Mouse (Mus musculus) gastrocnemius, postnatal 36 days (tissue): ENCODE measurements around the gene Snph. TPM values are rescaled to one million over a fixed set of nuclear protein-coding genes. Genes with fewer than 3 reads are reported as not detected.
"Not testable (repeated sequence)": the region's sequence is repeated elsewhere in the genome, so short reads cannot be mapped to it uniquely, and the experiment has no call there.

Experiments
- DNase-seq, 2 experiments: peaks; one replicate each; pipeline ENCODE4 v3.0.0; 2022
- intact Hi-C: fragments of 180-260 bp; cut with DNase I; formaldehyde crosslinking; loops from one replicate; pipeline ENCODE4 v1.15.1; 2025
- long read RNA-seq, 2 experiments: library from polyadenylated mRNA; stranded (forward); transcript quantifications; one replicate each; pipeline ENCODE4 v2.0.0; 2021
- total RNA-seq, 2 experiments: library from RNA; stranded (reverse); gene quantifications; 2 replicates each; pipeline ENCODE4 v1.2.3; 2021

Gene Snph
- 10 to 100 TPM; 25.7 to 33.6 TPM for total RNA-seq
- long read RNA-seq, experiment 1, partial matches to known transcripts = 0 of 11 reads
- long read RNA-seq, experiment 1, other reads (novel, unspliced or antisense) = 11 of 11 reads
- long read RNA-seq, experiment 2, partial matches to known transcripts = 1 of 17 reads
- long read RNA-seq, experiment 2, other reads (novel, unspliced or antisense) = 16 of 17 reads

DNA sequence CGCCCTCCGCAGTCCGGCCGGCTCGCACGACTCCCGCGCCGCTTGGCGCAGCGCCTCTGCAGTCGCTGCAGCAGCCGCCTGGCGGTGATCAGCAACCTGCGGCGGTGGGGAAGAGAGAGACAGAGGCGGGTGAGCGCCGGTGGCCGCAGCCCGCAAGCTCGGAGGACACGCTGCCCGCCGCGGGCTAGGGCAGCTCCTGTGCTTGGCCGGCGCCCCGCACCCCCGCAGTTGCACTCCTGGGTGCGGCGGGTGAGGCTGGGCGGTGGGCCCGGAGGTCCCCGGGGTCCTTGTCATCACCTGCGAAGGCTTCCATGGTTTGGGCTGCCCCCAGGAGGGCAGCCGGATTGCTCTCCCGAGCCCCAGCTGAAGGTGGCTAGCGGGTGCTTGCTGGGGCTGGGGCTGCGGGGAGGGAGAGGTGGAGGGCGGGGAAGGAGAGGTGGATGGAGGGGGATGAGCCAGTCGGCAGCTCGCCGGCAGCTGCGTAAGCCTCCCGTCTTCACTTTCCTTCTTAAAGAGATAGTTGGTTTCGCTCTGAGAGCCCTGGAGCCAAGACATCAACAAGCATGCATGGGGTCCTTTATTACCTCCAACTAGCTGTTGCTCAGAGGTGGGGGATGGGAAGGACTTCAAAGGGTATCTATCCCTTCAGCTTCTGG is at the start of gene Snph:
Gene Snph (minus strand): TSS at position 435 of the 656 bp plus-strand sequence.
- peak; percentile 38 to 47 for DNase-seq
- intact Hi-C loops = no loop called here

DNA sequence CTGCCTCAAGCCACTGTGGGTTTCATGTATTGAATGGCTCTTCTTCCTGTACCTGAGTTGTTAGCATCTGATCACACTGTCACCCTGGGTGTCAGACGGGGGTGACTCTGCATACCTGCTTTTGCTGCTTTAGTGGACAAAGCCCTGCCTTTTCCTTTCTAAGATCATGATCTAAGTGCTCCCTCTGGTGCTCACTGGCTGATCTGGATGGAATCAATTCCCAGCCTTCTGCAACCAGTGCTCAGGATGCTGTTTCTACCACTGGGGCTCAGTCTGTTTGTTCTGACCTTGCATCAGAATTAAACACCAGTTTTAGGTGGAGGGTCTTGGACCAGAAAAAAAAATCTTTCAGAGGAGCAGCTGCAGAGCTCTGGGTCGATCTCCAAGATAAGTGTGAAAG is 43.8 kb upstream of the Snph start:
- DNase-seq = no peak
- intact Hi-C loops = loop anchor here (10.0 kb wide), 1 partner anchor 181 kb away; the partner anchor contains the start of gene Nsfl1c

DNA sequence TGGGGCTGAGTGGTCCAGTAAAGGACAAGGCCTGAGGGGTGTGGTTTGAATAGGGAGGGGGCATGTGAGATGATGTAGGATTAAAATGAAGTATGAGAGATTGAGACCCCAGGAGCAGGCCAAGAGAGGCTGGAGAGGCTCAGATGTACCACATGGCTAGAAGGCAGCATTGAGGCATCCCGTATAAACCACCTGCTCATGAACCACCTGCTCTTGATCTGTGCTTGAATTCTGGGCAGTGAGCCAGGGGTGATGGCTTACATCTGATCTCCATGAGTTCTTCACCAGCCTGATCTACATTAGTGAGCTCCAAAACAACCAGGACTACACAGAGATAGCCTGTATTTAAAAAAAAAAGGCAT is 38.6 kb upstream of the Snph start:
- no peak for DNase-seq
- intact Hi-C loops = loop anchor here (10.0 kb wide), 1 partner anchor 176 kb away; the partner anchor contains the start of gene Nsfl1c

DNA sequence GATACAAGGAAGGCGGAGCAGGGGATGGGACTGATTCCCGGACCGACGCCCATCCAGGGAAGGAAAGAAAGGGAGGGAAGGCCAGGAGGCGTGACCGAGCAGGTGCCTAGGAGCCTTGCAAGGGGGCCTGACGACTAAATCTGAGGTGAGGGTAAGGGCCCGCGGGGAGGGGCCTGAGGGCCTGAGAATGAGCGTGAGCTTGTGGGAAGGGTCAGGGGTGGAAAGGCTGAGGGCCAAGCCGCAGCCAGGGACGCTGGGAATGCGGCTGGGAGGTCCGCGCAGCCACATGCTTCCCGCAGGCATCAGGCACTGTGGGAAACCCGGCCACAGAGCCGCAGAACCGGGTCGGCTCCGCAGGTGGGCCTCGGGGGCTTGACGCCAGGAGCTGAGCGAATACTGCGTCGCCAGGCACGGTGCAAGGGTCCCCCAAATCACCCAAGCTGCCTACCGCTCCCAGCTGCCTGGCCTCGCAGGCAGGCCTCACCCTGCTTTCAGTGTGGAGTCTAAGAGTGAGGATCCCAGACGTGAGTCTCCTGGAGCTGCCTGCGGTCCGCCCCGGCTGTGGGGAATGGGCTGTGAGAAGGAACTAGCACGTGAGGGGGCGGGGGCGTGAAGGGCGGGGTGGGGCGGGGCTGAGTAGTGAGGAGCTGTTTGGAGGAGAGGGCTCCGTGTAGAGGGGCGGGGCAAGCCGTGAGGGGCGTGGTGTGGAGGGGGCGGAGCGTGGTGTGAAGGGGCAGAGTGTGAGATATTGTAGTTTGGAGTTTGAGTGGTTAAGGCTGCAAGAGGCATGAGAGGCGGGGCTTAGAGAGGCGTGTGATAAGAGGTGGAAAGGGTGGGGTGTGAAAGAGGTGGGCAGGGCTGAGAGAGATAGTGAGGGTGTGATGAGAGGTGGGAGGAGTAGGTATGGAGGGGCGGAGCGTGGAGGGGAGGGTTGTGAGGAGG is 37.9 kb upstream of the Snph start:
- intact Hi-C loops = loop anchor here (10.0 kb wide), 1 partner anchor 175 kb away; the partner anchor contains the start of gene Nsfl1c
- no peak for DNase-seq

DNA sequence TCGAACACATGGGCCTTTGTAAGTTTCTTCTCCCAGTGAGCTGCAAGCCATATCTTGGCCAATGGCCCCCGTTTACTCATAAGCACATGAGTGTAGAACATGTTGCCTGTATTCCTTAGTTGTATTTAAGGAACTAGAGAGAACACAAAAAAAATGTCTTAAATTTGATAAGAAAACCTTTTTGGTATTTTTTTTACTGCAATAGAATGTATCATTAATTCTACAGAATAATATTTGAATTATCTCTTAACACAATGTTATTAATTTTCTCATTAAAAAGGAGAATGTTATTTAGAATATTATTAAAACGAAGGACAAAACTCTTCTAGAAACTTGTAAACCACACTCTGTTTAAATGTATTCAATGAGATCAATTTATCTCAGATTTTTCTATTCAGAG is 36.0 kb upstream of the Snph start, which contains the start of gene Rad21l:
Gene Rad21l (minus strand): TSS at position 101 of the 400 bp plus-strand sequence.
- intact Hi-C loops = no loop called here
- DNase-seq = no peak

DNA sequence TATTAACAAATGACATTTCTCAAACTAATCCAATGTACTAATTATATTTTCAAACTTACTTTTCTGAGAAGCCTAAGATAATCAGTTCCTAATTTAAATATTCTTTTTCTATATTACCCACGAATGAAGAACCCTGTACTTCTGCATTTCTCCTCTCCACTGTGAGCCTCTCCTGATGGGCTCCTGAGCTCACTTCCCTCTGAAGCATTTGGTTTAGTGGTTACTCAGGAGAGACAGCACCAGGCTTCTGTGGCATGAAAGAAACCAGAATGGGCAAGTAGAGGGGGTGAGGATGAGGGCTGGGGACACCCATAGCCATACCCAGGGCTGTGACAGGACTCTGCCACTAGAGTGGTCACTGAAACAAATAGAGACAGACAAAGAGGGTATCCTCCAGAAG is 19.7 kb upstream of the Snph start:
- no peak for DNase-seq
- intact Hi-C loops = no loop called here

DNA sequence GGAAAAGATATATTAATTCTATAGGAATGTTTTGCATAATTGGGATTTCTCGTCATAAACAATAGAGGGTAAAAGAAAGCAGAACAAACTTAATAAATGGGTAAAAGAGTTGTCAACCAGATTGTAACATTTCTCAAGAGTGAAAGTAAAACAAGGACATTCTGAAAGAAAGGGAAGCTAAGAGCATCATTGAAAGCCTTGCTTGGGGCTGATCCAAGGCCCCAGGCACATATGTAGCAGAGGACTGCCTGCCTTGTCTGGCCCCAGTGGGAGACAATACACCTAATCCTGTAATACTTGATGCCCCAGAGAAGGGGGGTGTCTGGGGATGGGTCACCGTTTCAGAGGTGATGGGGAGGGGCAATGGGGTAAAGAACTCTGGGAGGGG is 3.6 kb upstream of the Snph start:
- intact Hi-C loops = no loop called here
- DNase-seq = no peak

DNA sequence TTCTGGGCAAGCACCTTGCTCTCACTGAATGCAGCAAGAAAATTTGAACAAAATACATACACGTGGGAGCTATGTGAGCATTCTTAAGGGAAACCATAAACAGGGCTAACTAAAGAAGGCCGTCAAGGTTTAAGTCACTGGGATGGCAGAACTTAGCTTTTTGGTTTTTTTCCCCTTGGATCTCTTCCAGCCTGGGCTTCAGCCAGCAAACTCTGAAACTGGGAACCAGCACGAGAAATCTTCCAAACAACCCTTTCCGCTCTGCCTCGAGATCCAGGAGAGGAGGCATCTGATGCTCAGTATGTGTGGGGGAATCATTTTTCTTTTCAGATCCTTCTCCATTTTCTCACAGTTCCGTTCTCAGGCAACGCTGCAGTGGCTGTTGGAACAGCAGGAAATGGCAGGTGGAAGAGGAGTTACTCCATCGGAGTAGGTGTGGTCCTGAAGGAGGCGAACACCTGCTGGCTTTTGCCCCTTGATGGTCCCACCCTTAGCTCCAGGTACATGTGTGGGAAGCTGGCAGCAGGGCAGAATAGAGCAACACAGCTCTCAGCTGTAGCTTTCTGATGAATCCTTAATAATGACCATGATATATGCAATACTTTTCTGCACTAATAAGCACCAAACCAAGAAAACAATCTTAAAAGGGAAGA is 3.1 kb upstream of the Snph start:
- intact Hi-C loops = no loop called here
- DNase-seq = no peak

DNA sequence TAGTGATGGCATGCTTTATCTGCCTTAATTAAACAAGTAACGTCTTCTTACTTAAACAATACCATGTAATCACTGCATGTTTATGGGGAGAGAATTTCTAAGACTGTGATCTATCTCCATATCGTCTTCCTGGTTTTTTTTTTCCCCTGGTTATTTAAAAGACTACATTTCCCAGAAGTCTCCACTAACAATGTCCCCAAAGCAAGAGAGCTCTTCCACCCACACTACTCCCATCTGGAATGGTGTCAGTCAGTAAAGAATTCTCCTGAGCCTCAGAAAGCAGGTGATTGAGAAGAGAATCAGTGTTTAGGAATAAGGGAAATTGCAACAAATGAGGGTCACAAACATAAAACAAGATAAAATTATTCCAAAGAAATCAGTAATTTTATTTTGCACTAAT is 2.5 kb upstream of the Snph start:
- intact Hi-C loops = no loop called here

DNA sequence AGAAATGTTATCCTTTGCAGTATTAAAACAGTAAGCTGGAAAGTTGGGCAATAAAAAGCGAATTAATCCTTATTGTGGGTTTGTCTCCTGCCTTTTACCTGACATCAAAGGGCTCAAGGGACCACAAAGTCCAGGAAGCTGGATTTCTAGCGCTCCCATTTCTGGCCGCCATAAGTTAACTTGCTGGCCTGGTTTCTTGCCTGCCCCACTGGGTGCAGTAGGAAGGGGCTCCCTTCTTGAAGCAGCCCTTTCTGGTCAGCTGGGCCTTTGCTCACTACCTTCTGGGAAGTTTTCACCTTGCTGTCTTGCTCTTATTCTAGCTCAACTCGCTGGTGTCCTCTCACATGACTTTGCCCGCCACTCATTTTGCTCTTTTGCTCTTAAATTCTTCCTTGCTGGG is 589 bp upstream of the Snph start:
- no peak for DNase-seq
- intact Hi-C loops = no loop called here

More for the DNA sequence above, 2.5 kb upstream of the Snph start:
- no peak for DNase-seq

DNA sequence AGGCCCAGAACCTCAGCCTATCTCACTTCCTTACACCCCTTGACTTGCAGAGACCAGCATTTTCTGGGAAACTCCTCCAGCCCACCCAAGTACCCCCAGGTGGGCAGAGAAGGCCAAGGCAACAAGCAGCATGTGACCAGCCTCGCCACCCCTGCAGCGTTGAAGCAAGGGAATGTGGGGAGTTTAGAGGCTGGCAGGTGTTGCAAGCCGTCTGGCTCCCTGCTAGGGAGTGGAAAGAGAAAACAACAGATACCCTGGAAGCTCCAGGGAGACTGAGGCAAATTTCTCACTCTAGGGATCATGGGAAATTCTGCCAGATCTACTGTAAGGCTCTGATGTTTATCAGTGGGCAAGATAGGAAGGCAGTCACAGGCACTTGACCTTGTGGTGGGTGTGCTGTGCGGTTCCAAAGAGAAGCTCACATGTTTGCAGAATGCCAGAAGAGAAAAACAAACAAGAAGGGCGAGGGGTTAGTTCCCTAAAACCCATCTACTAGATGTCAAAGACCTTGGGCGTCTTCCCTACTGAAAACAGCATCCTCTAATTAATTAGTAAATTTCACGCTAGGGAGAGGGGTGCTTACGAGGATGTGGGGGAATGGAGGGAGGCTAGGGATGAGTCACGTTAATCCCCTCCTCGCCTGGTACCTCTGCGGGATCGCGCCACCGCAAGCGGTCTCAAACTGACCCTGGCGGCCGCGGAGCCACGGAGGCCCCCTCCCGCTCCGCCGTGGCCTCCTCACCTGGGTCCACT is 811 bp downstream of the Snph start:
- intact Hi-C loops = no loop called here
- DNase-seq = no peak

DNA sequence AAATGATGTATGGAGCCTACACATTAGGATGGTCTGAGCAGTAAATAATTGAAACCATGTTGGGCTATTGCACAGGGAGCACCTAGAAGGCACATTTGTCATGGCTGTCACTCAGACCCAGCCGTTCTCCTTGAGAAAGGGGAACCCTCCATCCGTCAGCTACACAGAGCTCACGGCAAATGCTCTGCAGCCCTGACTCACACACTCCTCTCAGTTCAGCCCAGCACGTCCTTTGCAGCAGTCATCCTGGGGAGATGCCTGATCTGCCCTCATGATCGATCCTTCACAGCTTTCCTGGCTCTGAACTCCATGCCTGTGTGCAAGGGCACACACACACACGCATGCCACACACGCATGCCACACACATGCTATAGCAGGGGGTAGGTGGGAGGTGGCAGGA is 3.1 kb downstream of the Snph start:
- no peak for DNase-seq
- intact Hi-C loops = no loop called here

DNA sequence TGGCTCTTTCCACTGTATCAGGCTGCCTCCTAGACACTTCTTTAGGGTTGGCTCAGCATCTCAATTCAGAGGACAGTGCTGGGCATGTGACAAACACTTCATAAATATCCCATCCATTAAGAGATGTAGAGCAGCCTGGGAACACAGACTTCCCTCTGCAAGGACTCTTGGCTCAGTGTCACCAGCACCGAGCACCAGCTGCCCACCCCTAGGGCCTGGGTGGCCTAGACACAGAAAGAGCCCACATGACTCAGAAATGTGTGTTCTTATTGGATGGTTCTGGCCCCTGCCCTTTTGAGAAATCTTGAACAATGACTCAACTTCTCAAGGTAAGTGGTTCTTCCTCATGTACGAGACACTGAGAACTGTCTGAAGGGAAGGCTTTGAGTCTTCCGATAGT is 4.4 kb downstream of the Snph start:
- intact Hi-C loops = no loop called here
- no peak for DNase-seq

DNA sequence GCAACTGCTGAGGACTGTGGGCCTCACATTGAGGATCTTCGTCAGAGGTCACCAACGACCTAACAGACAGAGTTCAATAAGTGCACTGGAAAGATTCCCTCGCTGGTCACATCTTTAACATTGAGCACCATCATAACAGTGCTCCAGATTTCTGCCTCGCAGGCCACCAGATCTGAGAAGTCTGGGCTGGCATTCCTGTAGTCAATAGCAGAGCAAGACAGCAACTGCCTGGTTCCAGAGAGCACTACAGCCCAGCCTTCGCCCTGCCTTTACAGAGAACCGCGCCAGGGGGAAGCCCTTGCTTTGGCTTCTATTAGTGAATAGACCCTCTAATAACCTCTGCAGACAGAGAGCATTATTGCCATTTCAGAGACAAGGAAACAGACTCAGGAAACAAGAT is 6.1 kb downstream of the Snph start:
- no peak for DNase-seq
- intact Hi-C loops = no loop called here

DNA sequence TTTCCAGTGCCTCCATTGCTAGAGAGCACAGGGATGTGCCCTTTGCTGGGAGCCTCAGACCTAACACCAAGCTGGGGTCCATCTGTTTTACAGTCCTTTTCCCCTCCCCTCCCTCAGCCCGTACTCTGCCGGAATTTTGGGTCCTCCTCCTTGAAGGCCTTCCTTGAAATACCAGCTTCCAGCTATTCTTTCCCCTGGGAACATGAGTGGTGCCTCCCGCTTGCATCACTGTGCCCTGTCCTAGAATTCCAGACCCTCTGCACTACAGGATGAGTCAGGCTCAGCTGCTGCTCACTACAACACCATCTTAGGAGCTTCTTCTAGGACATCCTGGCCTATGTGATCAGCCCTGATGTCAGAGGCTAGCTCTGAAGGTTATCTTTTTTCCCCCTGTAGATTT is 8.6 kb downstream of the Snph start:
- DNase-seq = no peak
- intact Hi-C loops = no loop called here

DNA sequence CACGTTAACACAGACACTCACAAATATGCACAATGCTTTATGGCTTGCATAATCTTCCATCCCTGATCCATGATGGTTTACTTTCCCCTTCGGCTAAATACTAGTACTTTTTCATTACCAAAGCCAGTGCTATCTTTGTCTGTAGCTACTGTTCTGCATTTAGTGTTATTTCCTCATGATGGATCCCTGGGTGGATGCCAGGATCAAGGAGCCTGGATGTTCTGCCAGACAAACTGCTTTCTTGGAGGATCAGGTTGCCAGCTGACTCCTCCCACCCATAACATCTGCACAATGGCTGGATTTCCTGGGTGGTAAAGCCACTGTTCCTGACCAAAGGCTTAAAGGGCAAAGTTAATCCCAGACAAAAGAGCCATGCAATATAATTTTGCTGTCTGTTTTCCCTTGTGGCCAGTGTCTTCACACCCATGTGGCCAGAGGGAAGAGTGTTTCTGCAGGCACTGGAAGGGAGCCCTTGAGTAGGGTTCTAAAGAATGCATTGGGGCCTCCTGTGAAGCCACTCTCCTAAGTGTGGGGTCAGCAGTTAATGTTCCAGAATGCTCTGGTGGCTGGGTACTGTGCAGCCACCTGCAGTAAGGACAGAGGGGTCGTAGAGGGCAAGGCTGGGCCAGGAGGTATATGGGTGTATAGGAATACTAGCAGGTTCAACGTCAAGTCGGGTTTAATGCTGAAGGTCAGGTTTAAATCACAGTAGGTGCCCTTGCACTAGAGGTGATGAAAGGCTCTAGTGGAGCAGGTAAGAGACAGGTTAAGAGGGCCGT is 15.7 kb downstream of the Snph start:
- intact Hi-C loops = loop anchor here (5.0 kb wide), 1 partner anchor 39 kb away; no protein-coding TSS in a partner anchor
- DNase-seq = no peak

DNA sequence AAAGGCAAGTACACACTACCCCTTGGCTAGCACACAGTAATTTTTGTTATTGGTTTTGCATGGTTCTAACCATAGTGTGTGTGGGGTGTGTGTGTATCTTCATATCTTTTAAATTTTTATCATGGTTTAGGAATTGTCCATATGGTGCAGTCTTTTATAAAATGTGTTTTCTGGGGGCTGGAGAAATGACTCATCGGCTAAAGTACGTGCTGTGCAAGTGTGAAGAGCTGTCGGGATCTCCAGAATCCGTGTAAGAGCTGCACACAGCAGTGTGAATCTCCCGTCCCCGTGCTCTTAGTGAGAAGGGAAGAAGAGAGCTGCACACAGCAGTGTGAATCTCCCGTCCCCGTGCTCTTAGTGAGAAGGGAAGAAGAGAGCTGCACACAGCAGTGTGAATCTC is 16.6 kb downstream of the Snph start:
- intact Hi-C loops = loop anchor here (5.0 kb wide), 1 partner anchor 38 kb away; no protein-coding TSS in a partner anchor
- not testable (repeated sequence) for DNase-seq

DNA sequence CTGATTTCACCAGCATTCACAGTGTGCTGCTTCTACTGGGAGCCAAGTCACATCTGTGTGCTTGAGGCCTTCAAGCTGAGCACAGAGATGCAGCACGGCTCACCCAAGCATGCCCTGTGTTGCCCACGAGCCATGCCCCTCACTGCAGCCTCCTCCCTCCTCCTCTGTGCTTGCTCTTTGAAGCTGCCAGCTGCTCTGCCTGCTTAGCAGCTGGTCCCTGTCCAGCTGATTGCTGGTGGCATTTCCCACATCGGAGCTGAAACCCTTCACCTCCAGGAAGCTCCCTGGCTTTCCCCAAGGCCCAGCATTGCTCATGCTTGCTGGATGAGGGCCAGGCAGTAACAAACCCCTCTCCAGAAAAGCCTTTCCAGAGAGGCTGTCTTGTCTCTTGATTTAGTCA is 22.4 kb downstream of the Snph start:
- no peak for DNase-seq
- intact Hi-C loops = no loop called here

DNA sequence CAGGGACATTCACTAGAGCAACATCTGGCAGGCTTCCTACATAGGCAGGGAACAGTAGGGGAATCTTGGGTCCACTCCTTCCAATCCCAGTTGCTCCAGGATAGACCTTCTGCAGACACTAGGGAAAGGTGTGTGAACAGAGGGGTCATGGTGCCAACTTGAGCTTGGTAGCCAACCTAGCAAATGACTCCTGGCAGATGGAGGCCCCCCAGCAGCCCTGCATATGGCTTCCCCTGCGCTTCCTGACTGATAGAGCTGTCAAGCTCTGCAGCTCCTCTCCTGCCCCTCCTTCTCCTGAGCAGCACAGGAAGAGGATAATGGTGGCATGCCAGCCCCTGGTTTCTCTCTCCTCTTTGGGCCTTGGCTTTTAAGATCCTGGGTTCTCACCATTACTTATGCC is 24.0 kb downstream of the Snph start:
- intact Hi-C loops = no loop called here
- no peak for DNase-seq
